Mouse (Mus musculus): Measurements from ENCODE around the gene Kctd7.

Gene Kctd7

GRCm38 (mm10) chr5:130185312-130185711, 40.7 kb downstream of the Kctd7 start:
- no peak for ATAC-seq (ENCODE audit: insufficient number of reproducible peaks, low FRiP score, low TSS enrichment)

DNA sequence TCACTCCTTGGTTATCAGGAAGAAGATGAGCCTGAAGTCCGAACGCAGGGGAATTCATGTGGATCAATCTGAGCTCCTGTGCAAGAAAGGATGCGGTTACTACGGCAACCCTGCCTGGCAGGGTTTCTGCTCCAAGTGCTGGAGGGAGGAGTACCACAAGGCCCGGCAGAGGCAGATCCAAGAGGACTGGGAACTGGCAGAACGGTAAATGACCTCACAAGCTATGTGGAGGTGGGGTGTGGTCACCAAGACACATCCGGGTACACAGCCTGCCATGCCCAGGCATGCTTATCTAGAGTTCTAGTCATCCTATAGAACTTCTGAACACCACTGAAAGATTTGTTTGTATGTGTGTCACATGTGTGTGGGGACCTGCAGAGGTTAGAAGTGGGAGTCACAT, 42.7 kb downstream of the Kctd7 start:
- ATAC-seq (ENCODE audit: insufficient number of reproducible peaks, low FRiP score, low TSS enrichment) = no peak

DNA sequence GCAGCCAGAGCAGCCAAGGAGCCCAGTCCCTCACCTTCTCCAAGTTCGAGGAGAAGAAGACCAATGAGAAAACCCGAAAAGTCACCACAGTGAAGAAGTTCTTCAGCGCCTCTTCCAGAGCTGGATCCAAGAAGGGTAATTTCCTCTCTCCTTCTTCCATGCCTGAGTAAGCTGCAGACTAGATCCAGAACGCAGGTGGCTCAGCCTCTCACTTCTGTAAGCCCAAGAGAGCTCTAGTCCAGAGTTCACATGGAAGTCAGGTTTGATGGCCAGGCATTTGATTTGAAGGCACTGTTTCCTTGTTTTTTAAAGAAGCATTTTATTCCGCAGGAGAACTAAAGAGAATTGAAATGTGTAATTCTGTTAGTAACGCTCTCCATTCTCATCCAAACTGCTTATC, 46.2 kb downstream of the Kctd7 start:
- ATAC-seq (ENCODE audit: insufficient number of reproducible peaks, low FRiP score, low TSS enrichment) = no peak

GRCm38 (mm10) chr5:130191865-130192264, 47.2 kb downstream of the Kctd7 start:
- ATAC-seq (ENCODE audit: insufficient number of reproducible peaks, low FRiP score, low TSS enrichment) = no peak

DNA sequence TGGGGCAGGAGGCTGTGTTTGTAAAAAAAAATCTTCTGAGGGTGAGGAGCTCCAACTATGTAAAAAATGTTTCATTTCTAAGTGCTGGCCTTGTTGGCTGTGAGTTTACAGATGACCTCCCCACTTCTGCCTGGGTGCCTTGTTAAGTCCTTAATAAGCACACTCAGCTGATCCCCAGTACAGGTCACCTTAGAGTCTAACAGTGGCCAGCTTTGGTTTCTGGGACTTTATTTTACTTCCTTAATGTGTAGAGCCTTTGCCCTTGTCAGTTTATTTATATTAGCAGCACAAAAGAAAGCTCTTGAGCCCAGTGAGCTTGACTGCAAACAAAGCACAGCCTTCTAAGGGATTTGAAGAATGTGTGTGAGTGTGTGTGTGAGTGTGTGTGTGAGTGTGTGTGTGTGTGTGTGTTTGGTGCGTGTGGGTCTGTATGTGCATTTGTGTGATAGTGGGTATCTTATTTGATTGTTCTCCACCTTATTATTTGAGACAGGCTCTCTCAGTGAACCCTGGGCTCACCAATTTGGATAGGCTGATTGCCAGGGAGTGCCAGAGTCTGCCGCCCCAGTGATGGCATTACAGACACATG, 47.8 kb downstream of the Kctd7 start:
- no peak for ATAC-seq (ENCODE audit: insufficient number of reproducible peaks, low FRiP score, low TSS enrichment)

DNA sequence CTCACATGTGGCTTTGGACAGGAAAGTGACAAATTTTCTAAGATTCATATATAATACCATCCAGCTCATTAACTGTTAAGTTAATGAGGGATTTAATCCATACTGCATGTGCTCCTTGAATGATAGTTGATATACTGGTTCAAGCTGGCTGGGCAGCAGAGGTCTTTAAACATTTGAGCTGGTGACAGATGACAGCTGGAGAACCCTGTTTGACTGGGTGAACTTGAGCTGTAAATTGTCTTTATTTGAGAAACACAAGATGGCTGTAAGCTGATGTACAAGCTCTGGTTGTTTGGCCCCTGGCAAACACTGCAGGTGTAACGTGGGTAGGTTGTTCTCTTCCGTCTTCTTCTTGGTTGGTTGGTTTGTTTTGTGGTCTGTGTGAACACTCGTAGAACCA, 49.1 kb downstream of the Kctd7 start:
- no peak for ATAC-seq (ENCODE audit: insufficient number of reproducible peaks, low FRiP score, low TSS enrichment)

DNA sequence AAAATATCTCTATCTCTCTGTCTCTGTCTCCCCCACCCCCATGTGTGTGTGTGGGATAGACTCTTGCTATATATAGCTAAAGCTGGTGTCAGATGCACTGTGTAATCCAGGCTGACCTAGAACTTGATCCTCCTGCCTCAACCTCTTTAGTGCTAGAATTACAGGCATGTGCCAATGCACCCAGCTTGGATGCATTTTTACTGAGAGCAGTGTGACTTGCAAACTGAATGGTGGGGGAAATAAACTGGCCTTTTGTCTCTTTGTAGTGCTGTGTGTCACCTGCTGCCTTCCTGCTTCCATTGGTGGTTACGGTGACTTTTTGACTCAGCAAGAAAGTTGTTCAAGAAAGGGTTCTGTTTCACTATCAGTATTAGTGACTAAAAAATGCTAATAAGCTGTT, 51.6 kb downstream of the Kctd7 start:
- no peak for ATAC-seq (ENCODE audit: insufficient number of reproducible peaks, low FRiP score, low TSS enrichment)

DNA sequence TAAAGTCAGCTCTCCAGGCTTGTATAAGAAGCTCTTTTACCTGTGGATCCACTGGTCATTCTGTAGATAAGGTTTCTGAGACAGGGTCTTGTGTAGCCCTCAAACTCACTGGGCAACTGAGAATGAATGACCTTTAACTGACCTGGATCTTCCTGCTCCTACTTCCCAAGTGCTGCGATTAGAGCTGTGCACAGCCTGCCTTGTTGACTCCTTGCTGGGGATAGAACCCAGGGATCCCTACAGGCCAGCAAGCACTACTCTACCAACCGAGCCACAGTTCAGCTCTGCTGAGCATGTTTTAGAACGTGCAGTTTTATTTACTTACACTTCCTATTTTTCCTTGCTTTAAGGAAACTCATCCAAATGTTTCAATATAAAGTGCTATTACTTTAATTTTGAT, 52.8 kb downstream of the Kctd7 start:
- no peak for ATAC-seq (ENCODE audit: insufficient number of reproducible peaks, low FRiP score, low TSS enrichment)

GRCm38 (mm10) chr5:130197981-130198380, 53.3 kb downstream of the Kctd7 start:
- no peak for ATAC-seq (ENCODE audit: insufficient number of reproducible peaks, low FRiP score, low TSS enrichment)

DNA sequence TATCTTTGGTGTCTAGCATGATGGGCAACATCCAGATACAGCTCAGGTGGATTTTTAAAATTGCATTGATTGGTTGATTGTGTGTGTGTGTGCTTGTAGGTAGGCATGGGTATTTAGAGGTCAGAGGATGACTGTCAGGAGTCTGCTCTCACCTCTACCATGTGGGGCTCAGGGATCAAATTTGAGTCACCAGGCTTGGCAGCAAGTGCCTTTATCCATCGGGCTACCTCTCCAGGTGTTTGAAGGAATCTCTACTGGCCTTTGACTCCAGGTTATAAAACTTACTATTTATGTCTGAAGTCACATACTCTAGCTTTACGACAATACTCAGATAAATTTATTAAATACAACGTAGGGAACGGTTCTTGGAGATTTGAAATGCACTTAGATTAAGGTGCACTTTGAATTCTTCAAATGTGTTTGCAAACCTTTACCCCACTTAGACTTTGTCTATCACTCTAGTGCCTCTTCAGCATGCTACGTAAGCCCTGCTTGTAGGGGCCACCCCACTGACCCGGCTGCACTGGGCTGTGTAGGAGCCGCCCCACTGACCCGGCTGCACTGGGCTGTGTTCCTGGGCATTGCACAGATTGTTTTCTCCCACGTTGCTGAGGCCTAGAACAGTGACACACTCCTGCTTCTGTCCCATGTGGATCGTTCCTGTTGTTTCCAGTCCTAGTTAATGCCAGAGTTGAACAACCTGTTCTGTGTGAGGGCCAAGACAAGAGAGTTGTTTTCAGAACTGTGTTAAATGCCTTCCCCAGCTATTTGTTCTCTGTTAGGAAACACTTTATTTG, 55.8 kb downstream of the Kctd7 start:
- ATAC-seq (ENCODE audit: insufficient number of reproducible peaks, low FRiP score, low TSS enrichment) = no peak

DNA sequence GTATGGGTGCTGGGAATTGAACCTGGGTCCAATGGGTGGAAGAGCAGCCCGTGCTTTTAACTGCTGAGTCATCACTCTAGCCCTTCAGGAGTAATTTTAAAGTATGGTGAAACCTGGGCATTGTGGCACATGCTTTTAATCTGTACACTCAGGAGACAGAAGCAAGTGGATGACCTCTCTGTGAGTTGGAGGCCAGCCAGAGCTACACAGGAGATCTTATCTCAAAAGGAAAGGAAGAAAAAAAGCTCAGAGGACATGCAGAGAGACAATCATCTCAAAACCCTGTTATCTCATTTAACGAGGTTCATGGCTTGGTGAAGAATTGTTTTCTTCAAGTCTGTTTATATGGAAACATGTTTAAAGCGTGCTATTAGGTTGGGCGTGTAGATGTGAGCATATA, 59.3 kb downstream of the Kctd7 start:
- ATAC-seq (ENCODE audit: insufficient number of reproducible peaks, low FRiP score, low TSS enrichment) = no peak

GRCm38 (mm10) chr5:130204560-130204959, 59.9 kb downstream of the Kctd7 start:
- ATAC-seq (ENCODE audit: insufficient number of reproducible peaks, low FRiP score, low TSS enrichment) = no peak

Measured in cerebellum, adult (tissue).